Mouse (Mus musculus) liver, embryonic 15.5 days (tissue): ENCODE data around the gene Osbpl9. TPM values are rescaled to one million over a fixed set of nuclear protein-coding genes. Genes with fewer than 3 reads are reported as not detected.

Experiments
- ATAC-seq: fragments of 200-750 bp; cut with Nextera tagmentation; 2 replicates; pipeline ENCODE4 v1.8.0; 2017; ENCODE audit warnings: moderate number of reproducible peaks, mild to moderate bottlenecking, moderate library complexity; ENCODE audit not compliant: insufficient read depth
- H3K27ac ChIP-seq: fragments of 300-500 bp; sonication (generic); replicated peaks from 2 replicates; pipeline ENCODE4 v1.5.1; 2015; ENCODE audit warnings: mild to moderate bottlenecking, inconsistent platforms
- H3K27me3 ChIP-seq: fragments of 300-500 bp; sonication (generic); 2 replicates; pipeline ENCODE4 v1.6.1; 2015; ENCODE audit warnings: mild to moderate bottlenecking, inconsistent platforms
- H3K36me3 ChIP-seq: fragments of 300-500 bp; sonication (generic); replicated peaks from 2 replicates; pipeline ENCODE4 v1.6.1; 2015; ENCODE audit warnings: moderate library complexity, mild to moderate bottlenecking, inconsistent platforms
- H3K4me1 ChIP-seq: fragments of 300-500 bp; sonication (generic); replicated peaks from 2 replicates; pipeline ENCODE4 v1.6.1; 2015; ENCODE audit warnings: inconsistent platforms
- H3K4me2 ChIP-seq: fragments of 300-500 bp; sonication (generic); 2 replicates; pipeline ENCODE4 v1.6.1; 2015; ENCODE audit warnings: moderate library complexity, mild to moderate bottlenecking, inconsistent platforms
- H3K4me3 ChIP-seq: fragments of 300-500 bp; sonication (generic); replicated peaks from 2 replicates; pipeline ENCODE4 v1.5.1; 2015; ENCODE audit warnings: mild to moderate bottlenecking, inconsistent platforms
- H3K9ac ChIP-seq: fragments of 300-500 bp; sonication (generic); 2 replicates; pipeline ENCODE4 v1.6.1; 2015; ENCODE audit warnings: moderate library complexity, mild to moderate bottlenecking, inconsistent platforms
- H3K9me3 ChIP-seq: fragments of 300-500 bp; sonication (generic); replicated peaks from 2 replicates; pipeline ENCODE4 v1.6.1; 2016; ENCODE audit warnings: inconsistent platforms
- WGBS: fragments of 180-500 bp; shearing (Covaris S2); methylation state at CpG from one replicate; pipeline ENCODE4 v1.1.7; 2015; ENCODE audit warnings: mixed read lengths; ENCODE audit not compliant: insufficient replicate concordance; 5-methylcytosine and 5-hydroxymethylcytosine counted together
- polyA plus RNA-seq: library from polyadenylated mRNA; unstranded; fragments of >200 nt; fragmentation: Nextera tagmentation; extraction: Ambion mirVana; gene quantifications from 2 replicates; pipeline ENCODE4 v1.2.1, GENCODE M21; 2015

The Osbpl9 gene
- polyA plus RNA-seq, 1 experiment from 2014 or later = 25.1 TPM

DNA sequence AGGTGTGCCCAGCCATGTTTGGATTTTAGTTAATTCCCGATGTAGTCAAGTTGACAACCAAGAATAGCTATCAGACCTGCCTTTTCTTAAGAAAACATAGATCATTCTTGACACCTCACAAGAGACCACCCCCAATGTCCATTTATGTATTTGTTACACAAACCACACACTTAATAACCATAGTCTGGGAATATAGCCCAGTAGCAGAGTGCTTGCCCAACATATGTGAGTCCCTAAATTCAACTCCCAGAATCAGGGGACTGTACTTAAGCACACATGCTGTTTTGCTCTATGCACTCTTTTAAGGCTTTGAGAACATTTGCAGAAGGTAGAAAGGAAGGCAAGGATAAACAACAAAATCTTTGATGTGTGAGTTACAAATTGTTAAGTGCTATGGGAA, 1.9 kb upstream of the Osbpl9 start:
- Histone ChIP-seq H3K9ac (no peak overlapping the region), H3K36me3 (no peaks in the 10 kb centered on the region), H3K4me2 (no peak overlapping the region), H3K4me1 (peaks cover 34% of the 10 kb centered on the region), H3K27me3 (no peaks in the 10 kb centered on the region), H3K4me3 (no peak overlapping the region), H3K27ac (no peak overlapping the region), H3K9me3 (no peaks in the 10 kb centered on the region)
- ATAC-seq = no peak
- 61% methylated on average over 1 of the region's 1 CpGs for WGBS

DNA sequence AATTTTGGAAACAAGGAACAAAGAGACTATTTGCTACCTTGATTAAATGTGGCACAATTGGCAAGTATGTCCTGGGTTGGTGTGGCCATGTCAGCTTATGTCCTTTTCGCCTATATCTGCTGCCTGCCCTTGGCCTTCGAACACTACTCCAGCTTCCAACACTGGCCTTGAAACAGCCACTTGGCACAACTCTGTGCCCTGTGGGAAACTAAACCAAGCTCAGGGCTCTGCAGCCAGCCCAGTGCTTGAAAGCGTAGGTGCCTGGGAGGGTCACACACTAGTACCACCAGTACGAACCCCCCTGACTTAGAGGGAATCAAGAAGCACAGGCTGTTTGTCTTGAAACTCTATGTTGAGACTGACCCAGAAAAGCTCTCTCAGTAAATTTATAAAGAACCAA, 3.0 kb downstream of the Osbpl9 start:
- Histone ChIP-seq H3K36me3 (no peaks in the 10 kb centered on the region), H3K9me3 (no peaks in the 10 kb centered on the region), H3K4me1 (peaks cover 16% of the 10 kb centered on the region), H3K27ac (no peak overlapping the region), H3K27me3 (no peaks in the 10 kb centered on the region), H3K4me2 (no peak overlapping the region), H3K9ac (no peak overlapping the region), H3K4me3 (no peak overlapping the region)
- ATAC-seq = no peak
- 75% methylated on average over 4 of the region's 4 CpGs for WGBS

DNA sequence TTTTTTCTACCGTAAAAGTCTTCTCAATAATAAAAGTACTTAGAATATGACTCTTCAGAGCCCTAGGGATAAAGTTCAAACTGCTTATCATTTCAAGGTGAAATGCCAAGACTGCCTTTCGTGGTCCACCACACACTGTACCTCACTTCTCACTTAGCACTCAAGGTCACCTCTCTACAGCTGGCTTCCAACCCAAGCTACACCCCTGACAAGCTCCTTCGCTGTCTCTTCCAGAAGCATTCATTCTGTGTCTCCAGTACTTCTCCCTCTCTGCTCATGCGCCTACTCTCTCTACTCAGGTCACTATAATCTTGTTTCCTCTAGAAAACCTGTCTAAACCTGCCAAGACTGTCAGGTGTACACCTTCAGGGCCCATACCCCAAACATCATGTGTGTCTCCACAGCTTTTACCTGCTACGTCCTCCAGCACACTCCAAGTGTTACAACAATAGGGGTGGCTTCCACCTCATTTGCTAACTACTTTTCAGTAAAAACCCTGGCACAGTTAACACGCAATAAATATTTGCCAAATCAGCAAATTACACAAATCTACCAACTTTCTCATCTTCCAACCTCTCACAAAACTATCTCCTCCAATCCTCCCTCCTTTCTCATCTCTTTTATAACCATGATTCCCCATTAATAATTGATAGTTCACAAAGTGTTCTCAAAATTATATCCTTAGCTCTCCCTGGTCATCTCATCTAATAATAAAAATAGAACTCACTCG, 6.0 kb downstream of the Osbpl9 start:
- peaks cover 6% of the 10 kb centered on the region for H3K4me1 ChIP-seq
- ATAC-seq = no peak
- H3K27me3 ChIP-seq = no peaks in the 10 kb centered on the region
- no peak overlapping the region for H3K9ac ChIP-seq
- no peaks in the 10 kb centered on the region for H3K36me3 ChIP-seq
- 71% methylated on average over 7 of the region's 7 CpGs for WGBS
- H3K4me2 ChIP-seq = no peak overlapping the region
- H3K27ac ChIP-seq = no peak overlapping the region
- H3K9me3 ChIP-seq = no peaks in the 10 kb centered on the region
- H3K4me3 ChIP-seq = no peak overlapping the region

DNA sequence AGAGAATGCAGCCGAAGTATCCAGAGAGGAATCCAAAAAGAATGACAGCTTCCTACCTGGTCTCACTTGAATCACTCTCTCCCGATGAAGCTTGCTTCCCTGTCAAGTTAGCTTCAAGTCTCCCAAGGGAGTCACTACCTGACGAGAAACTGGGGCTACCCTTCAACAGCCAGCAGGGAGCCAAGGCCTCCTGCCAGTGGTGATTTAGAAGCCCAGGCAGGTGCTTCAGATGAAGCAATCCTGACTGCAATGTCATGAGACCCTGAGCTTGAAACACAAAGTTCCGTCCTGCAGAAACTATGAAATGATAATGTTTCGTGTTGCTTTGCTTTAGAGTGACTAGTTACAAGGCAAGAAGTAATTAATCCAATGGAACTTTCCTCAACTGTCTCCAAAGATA, 8.2 kb downstream of the Osbpl9 start:
- Histone ChIP-seq H3K4me1 (no peaks in the 10 kb centered on the region; the same call in 1 of the 2 replicates), H3K27ac (no peak overlapping the region), H3K9ac (no peak overlapping the region), H3K9me3 (no peaks in the 10 kb centered on the region), H3K4me2 (no peak overlapping the region), H3K36me3 (no peaks in the 10 kb centered on the region), H3K27me3 (no peaks in the 10 kb centered on the region), H3K4me3 (no peak overlapping the region)
- ATAC-seq = no peak
- 66% methylated on average over 5 of the region's 5 CpGs for WGBS

DNA sequence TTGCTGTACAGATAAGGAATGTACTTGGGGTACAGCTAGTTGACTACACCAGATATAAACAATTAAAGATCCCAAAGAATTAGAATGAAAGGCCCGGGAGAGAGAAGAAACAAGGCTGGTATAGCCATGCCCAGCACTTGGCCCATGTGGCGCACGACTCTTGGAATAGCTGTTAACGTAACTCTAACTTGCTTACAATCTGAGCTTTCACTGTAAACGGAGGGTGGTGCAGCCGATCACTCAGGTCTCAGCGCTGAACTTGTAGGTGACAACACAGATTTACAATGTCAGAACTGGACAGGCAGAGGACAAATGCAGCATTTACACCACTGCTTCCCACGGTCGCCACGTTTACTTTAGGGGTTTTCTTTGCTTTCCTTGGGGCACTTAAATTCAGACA, 10.5 kb downstream of the Osbpl9 start:
- no peaks in the 10 kb centered on the region for H3K36me3 ChIP-seq
- H3K4me2 ChIP-seq = no peak overlapping the region
- no peaks in the 10 kb centered on the region for H3K27me3 ChIP-seq
- no peak for ATAC-seq
- no peak overlapping the region for H3K27ac ChIP-seq
- no peaks in the 10 kb centered on the region; the same call in 1 of the 2 replicates for H3K4me1 ChIP-seq
- no peak overlapping the region for H3K4me3 ChIP-seq
- H3K9ac ChIP-seq = no peak overlapping the region
- 67% methylated on average over 10 of the region's 10 CpGs for WGBS
- no peaks in the 10 kb centered on the region for H3K9me3 ChIP-seq

DNA sequence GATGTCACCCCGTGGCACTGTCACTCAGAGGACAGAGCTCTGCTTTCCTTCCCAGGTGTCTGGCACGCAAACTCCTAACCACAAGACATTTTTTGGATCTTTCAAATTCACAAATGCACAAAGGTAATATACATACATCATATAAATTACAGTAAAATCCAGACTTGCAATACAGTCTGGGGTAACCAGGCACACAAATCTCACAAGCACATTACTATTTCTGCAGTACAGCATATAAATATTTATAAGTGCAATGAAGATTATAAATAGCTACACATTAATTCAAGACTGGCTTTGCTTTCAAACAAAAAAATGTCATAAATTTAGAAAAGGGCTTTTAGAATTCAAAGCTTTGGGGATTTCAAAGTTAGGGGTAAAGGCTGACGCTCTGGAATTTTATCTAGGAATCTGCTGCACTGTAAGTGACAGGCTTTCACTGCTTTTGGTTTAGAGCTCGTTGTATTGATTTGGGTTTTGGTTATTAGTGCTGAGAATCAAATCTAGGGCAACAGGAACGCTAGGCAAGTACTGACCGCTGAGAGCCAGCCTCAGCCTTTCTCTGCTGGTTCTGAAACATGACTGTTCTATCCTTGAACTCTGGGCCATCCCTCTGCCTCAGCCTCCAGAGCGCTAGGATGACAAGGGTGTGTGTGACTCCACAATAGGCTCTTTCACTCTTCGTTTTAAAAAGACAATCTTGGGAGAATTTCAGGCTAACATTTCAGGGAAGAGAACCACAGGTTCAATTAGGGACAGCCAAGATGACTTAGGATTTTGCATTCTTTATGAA, 16.3 kb downstream of the Osbpl9 start:
- no peak overlapping the region for H3K4me3 ChIP-seq
- WGBS = 68% methylated on average over 8 of the region's 8 CpGs
- no peak overlapping the region for H3K27ac ChIP-seq
- no peaks in the 10 kb centered on the region for H3K27me3 ChIP-seq
- no peaks in the 10 kb centered on the region for H3K4me1 ChIP-seq
- H3K36me3 ChIP-seq = no peaks in the 10 kb centered on the region
- no peak overlapping the region for H3K9ac ChIP-seq
- H3K4me2 ChIP-seq = no peak overlapping the region
- ATAC-seq = no peak
- H3K9me3 ChIP-seq = no peaks in the 10 kb centered on the region

DNA sequence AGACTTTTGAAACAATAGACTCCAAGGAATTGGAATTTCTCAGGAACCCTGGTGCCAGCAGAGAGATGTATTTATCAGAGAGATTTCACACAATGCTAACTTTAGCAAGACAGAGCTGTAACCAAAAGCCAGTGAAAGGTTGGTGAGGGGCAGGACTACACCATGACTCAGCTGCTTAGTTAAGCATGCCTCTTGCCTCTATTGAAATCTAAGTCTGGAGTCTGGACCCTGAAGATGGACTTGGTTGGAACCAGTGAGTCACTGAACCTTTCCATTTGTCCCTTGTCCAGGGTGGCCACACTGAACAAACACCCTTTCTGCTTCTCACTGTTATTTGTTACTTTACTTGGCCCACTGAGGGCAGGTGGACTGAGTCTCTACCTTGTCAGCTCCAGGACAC, 26.4 kb downstream of the Osbpl9 start:
- Histone ChIP-seq H3K9ac (no peak overlapping the region), H3K4me3 (no peak overlapping the region), H3K9me3 (no peaks in the 10 kb centered on the region), H3K36me3 (no peaks in the 10 kb centered on the region), H3K27ac (no peak overlapping the region), H3K4me1 (no peaks in the 10 kb centered on the region), H3K27me3 (no peaks in the 10 kb centered on the region), H3K4me2 (no peak overlapping the region)
- ATAC-seq = no peak

DNA sequence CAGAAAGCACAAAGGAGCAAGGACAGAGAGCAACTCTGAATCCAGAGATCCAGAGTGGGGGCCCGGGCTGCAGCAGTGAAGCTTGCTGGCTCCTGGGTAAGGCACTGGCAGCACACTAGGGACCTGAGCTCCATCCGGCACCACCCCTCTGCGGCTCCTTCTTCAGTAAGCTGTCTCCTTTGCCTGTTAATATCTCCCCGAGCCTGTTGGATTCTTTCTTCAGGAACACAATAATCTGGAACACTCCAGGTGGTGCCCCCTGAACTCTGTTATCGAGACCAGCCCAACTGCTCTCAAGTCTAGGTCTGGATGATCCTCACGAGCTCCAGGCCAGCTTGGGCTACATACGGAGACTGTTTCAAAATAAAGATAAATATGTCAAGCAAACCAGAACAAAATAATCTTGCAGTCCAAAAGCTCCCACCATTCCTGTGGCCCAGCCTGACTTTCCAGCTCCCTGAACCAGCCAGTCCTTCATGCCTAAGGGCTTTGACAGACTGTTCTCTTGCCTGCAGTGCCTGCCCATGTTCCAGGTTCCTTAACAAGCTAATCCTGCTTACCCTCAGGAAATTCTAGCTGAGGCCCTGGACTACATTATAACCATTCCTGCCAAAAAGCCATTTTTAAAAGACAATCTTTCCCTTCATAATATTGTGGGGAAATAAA, 28.2 kb downstream of the Osbpl9 start:
- Histone ChIP-seq H3K27ac (no peak overlapping the region), H3K4me1 (no peaks in the 10 kb centered on the region), H3K9ac (no peak overlapping the region), H3K36me3 (no peaks in the 10 kb centered on the region), H3K4me2 (no peak overlapping the region), H3K4me3 (no peak overlapping the region), H3K27me3 (no peaks in the 10 kb centered on the region), H3K9me3 (no peaks in the 10 kb centered on the region)
- no peak for ATAC-seq
- WGBS = 58% methylated on average over 7 of the region's 7 CpGs

DNA sequence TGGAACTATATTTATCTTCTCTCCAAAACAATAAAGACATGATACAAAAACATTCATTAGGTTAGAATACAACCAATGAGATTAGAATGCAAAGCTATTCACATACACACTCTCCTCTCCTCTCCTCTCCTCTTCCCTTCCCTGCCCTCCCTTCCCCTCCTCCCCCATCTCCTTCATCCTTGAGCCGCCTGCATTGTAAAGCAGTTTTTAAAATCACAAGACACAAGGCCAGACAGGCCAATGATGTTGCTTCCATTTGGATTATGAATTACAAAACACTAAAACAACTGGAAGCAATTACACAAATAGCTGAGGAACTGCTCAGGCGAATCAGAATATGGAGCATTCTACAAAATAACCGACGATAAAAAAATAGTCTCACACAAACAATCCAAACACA, 28.7 kb downstream of the Osbpl9 start:
- no peak overlapping the region for H3K27ac ChIP-seq
- 74% methylated on average over 4 of the region's 4 CpGs for WGBS
- no peaks in the 10 kb centered on the region for H3K36me3 ChIP-seq
- H3K4me1 ChIP-seq = no peaks in the 10 kb centered on the region
- H3K4me2 ChIP-seq = no peak overlapping the region
- H3K27me3 ChIP-seq = no peaks in the 10 kb centered on the region
- H3K9ac ChIP-seq = no peak overlapping the region
- H3K4me3 ChIP-seq = no peak overlapping the region
- no peak for ATAC-seq
- H3K9me3 ChIP-seq = no peaks in the 10 kb centered on the region

DNA sequence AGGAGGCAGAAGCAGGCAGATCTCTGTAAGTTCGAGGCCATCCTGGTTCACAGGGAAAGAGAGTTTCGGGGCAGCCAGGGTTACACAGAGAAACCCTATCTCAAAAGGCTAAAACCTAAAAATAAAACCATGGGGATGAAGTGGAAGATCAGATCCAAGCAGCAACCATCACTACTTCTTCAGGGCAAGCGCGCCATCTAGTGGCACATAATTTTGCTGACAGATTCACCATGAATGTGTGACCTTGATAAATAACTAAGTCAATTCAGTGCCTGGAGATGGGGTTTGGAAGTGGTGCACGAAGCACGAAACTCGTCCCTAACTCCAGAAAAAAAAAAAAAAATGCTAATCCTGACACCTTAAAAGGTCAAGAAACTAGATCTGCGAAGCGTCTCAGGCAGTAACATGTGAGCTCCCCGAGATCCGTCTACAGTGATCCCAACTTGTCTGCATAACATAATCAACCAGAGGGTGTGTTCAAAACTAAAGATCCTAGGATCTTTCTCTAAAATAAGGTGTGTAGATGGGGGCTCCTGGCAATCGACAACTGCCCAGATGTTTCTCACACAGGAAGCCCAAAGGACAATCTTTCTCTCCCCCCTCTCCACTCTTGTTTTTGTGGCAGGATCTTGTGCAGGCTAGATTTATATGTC, 36.4 kb downstream of the Osbpl9 start:
- Histone ChIP-seq H3K27ac (no peak overlapping the region), H3K4me1 (no peaks in the 10 kb centered on the region), H3K9me3 (no peaks in the 10 kb centered on the region), H3K36me3 (no peaks in the 10 kb centered on the region), H3K4me3 (no peak overlapping the region), H3K9ac (no peak overlapping the region), H3K27me3 (no peaks in the 10 kb centered on the region), H3K4me2 (no peak overlapping the region)
- WGBS = 24% methylated on average over 12 of the region's 12 CpGs
- ATAC-seq = no peak
